Mouse (Mus musculus) cerebellum, adult 11 months (tissue): ENCODE data around the gene Phf7.

Experiments used
- DNase-seq: peaks from one replicate; pipeline ENCODE4 v3.0.0; 2022

The Phf7 gene

GRCm38 (mm10) chr14:31195968-31196367 is 55.1 kb downstream of the Phf7 start:
- no peak for DNase-seq

GRCm38 (mm10) chr14:31195521-31195920 is 55.6 kb downstream of the Phf7 start:
- no peak for DNase-seq

GRCm38 (mm10) chr14:31194891-31195513 is 56.1 kb downstream of the Phf7 start:
- peak; percentile 56 for DNase-seq

- DNase-seq: no peak
Measured at GRCm38 (mm10) chr14:31194441-31194840, 56.7 kb downstream of the Phf7 start.

GRCm38 (mm10) chr14:31193791-31194190 is 57.3 kb downstream of the Phf7 start:
- DNase-seq: no peak

- no peak for DNase-seq
Measured at GRCm38 (mm10) chr14:31191936-31192335, 59.2 kb downstream of the Phf7 start.

GRCm38 (mm10) chr14:31189348-31189747 is 61.8 kb downstream of the Phf7 start:
- no peak for DNase-seq

- DNase-seq: no peak
Measured at GRCm38 (mm10) chr14:31188771-31189181, 62.3 kb downstream of the Phf7 start.
